Mouse (Mus musculus) hindbrain, embryonic 14.5 days (tissue): ENCODE measurements around the gene Tspan4. TPM values are rescaled to one million over a fixed set of nuclear protein-coding genes. Genes with fewer than 3 reads are reported as not detected.

Experiments used
- ATAC-seq: fragments of 200-750 bp; cut with Nextera tagmentation; 2 replicates; pipeline ENCODE4 v1.8.0; 2017; ENCODE audit warnings: moderate number of reproducible peaks, mild to moderate bottlenecking, moderate TSS enrichment, moderate library complexity; ENCODE audit not compliant: low FRiP score
- DNase-seq: peaks from one replicate; pipeline ENCODE4 v3.0.0-alpha.2; 2015; ENCODE audit warnings: low spot score
- H3K27ac ChIP-seq: fragments of 300-500 bp; sonication (generic); 2 replicates; pipeline ENCODE4 v1.5.1; 2014; ENCODE audit warnings: mild to moderate bottlenecking, moderate library complexity
- H3K27me3 ChIP-seq: fragments of 300-500 bp; sonication (generic); 2 replicates; pipeline ENCODE4 v1.6.1; 2014; ENCODE audit warnings: mild to moderate bottlenecking, low read length, mixed read lengths; ENCODE audit not compliant: control insufficient read depth, insufficient read depth
- H3K36me3 ChIP-seq: fragments of 300-500 bp; sonication (generic); replicated peaks from 2 replicates; pipeline ENCODE4 v1.6.1; 2014; ENCODE audit not compliant: control insufficient read depth, insufficient read depth
- H3K4me1 ChIP-seq: fragments of 300-500 bp; sonication (generic); replicated peaks from 2 replicates; pipeline ENCODE4 v1.6.1; 2014; ENCODE audit warnings: antibody characterized with exemption, low read length, mixed read lengths; ENCODE audit not compliant: control insufficient read depth, insufficient read depth
- H3K4me2 ChIP-seq: fragments of 300-500 bp; sonication (generic); replicated peaks from 2 replicates; pipeline ENCODE4 v1.6.1; 2014; ENCODE audit warnings: mild to moderate bottlenecking, moderate library complexity
- H3K4me3 ChIP-seq: fragments of 300-500 bp; sonication (generic); replicated peaks from 2 replicates; pipeline ENCODE4 v1.5.1; 2014; ENCODE audit warnings: mild to moderate bottlenecking, low read length
- H3K9ac ChIP-seq: fragments of 300-500 bp; sonication (generic); 2 replicates; pipeline ENCODE4 v1.6.1; 2014
- H3K9me3 ChIP-seq: fragments of 300-500 bp; sonication (generic); 2 replicates; pipeline ENCODE4 v1.6.1; 2016; ENCODE audit warnings: low read length; ENCODE audit not compliant: control insufficient read depth
- WGBS: fragments of 180-500 bp; shearing (Covaris S2); extraction: QIAGEN DNeasy Blood & Tissue Kit; methylation state at CpG from one replicate; pipeline ENCODE4 v1.1.7; 2014; 5-methylcytosine and 5-hydroxymethylcytosine counted together
- polyA plus RNA-seq: library from polyadenylated mRNA; unstranded; fragments of >200 nt; fragmentation: Nextera tagmentation; extraction: Ambion mirVana; gene quantifications from 2 replicates; pipeline ENCODE4 v1.2.1, GENCODE M21; 2014

The Tspan4 gene
- polyA plus RNA-seq, 1 experiment from 2014 or later: 61.0 TPM

DNA sequence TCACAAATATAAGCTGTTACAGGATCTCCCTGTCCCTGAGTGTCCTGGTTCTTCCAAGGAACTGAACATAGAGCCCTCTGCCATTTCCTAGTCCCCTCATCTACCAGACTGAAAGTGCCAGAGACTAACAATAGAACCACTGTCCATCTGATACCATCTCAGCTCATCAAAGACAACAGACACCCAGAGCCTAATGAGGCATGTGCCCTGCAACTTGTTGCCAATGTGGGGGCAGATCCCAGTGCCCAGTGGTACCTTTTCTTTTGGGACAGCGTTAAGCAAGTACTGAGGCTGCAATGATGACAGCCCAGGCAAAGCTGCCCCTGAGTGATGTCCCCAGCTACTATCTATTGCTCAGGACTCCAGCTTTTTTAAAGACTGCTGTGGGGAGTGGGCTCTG, 11.2 kb downstream of the Tspan4 start:
- H3K4me3 ChIP-seq: no peak overlapping the region
- no peak overlapping the region for H3K4me2 ChIP-seq
- no peak overlapping the region for H3K27ac ChIP-seq
- ATAC-seq (no peak), DNase-seq (no peak)
- no peaks in the 10 kb centered on the region for H3K9me3 ChIP-seq
- H3K4me1 ChIP-seq: peaks cover 26% of the 10 kb centered on the region
- no peaks in the 10 kb centered on the region; the same call in 1 of the 2 replicates for H3K36me3 ChIP-seq
- peaks cover 10% of the 10 kb centered on the region; the same call in 1 of the 2 replicates for H3K27me3 ChIP-seq
- H3K9ac ChIP-seq: no peak overlapping the region
- WGBS: 81% methylated on average over 1 of the region's 1 CpGs

DNA sequence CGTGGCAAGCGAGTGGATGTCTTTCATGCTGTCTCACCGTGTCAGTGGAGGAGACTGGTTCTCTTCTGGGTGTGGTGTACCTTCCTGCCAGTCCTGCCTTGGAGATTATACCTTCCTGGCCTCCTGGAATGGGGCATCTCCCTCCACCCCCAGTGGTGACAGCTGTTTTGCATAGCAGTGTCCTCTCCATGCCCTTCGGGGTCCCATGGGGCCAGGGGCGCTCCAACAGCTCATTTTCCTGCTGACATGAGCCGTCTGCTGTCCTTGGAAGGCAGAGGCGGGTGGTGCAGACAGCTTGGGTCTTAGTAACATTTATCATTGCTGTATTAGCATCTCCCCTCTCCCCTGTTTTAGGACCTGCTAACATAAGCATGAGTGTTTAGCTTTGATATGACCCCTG, 12.1 kb downstream of the Tspan4 start:
- WGBS: 59% methylated on average over 7 of the region's 7 CpGs
- H3K4me1 ChIP-seq: peaks cover 25% of the 10 kb centered on the region
- H3K36me3 ChIP-seq: peaks cover 4% of the 10 kb centered on the region
- DNase-seq (no peak), ATAC-seq (no peak)
- H3K27ac ChIP-seq: no peak overlapping the region
- no peak overlapping the region for H3K4me3 ChIP-seq
- H3K9me3 ChIP-seq: no peaks in the 10 kb centered on the region
- no peak overlapping the region for H3K4me2 ChIP-seq
- peaks cover 10% of the 10 kb centered on the region; the same call in 1 of the 2 replicates for H3K27me3 ChIP-seq
- no peak overlapping the region for H3K9ac ChIP-seq

- DNase-seq (no peak), ATAC-seq (no peak)
- H3K27me3 ChIP-seq: no peaks in the 10 kb centered on the region
- WGBS: 75% methylated on average over 2 of the region's 2 CpGs
- no peak overlapping the region for H3K4me3 ChIP-seq
- no peak overlapping the region for H3K9ac ChIP-seq
- peaks cover 10% of the 10 kb centered on the region; the same call in 1 of the 2 replicates for H3K4me1 ChIP-seq
- H3K36me3 ChIP-seq: peaks cover 41% of the 10 kb centered on the region
- H3K27ac ChIP-seq: no peak overlapping the region
- H3K4me2 ChIP-seq: no peak overlapping the region
- no peaks in the 10 kb centered on the region for H3K9me3 ChIP-seq
Measured at GRCm38 (mm10) chr7:141491151-141491550, 16.1 kb downstream of the Tspan4 start.

- Histone ChIP-seq H3K9ac (no peak overlapping the region), H3K27me3 (no peaks in the 10 kb centered on the region), H3K4me3 (no peak overlapping the region), H3K27ac (no peak overlapping the region), H3K4me2 (no peak overlapping the region), H3K36me3 (peaks cover 42% of the 10 kb centered on the region), H3K9me3 (no peaks in the 10 kb centered on the region), H3K4me1 (no peaks in the 10 kb centered on the region; the same call in 1 of the 2 replicates)
- WGBS: 87% methylated on average over 5 of the region's 5 CpGs
- DNase-seq (no peak), ATAC-seq (no peak)
Measured at GRCm38 (mm10) chr7:141492738-141493137, 17.7 kb downstream of the Tspan4 start.

DNA sequence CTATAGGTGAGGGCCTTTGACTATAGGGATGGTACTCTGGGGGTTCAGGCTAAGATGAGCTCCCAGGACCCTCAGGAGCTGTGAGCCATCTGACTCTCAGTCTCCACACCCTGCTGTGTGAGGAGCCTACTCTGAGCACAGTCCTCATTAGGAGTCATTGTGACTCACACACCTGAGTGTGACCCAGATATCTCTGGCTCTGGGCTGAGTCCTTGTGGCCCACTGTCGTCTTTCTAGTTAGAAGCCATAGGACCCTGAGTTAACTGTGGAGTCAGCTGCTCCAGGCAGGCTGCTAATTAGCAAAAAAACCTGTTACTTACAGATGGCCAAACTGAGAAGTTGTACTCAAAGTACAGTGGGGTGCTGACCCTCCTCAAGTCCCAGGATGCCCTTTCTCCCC, 18.7 kb downstream of the Tspan4 start:
- Histone ChIP-seq H3K4me2 (no peak overlapping the region), H3K4me3 (no peak overlapping the region), H3K9me3 (no peaks in the 10 kb centered on the region), H3K4me1 (no peaks in the 10 kb centered on the region), H3K9ac (no peak overlapping the region), H3K27ac (no peak overlapping the region), H3K27me3 (no peaks in the 10 kb centered on the region), H3K36me3 (peaks cover 49% of the 10 kb centered on the region)
- ATAC-seq (no peak), DNase-seq (no peak)
- WGBS: 91% methylated on average over 1 of the region's 1 CpGs

GRCm38 (mm10) chr7:141495379-141495778, 20.3 kb downstream of the Tspan4 start:
- DNase-seq (no peak), ATAC-seq (no peak)
- H3K9me3 ChIP-seq: no peaks in the 10 kb centered on the region
- H3K4me2 ChIP-seq: no peak overlapping the region
- H3K36me3 ChIP-seq: peaks cover 63% of the 10 kb centered on the region
- H3K4me3 ChIP-seq: no peak overlapping the region
- H3K9ac ChIP-seq: no peak overlapping the region
- no peaks in the 10 kb centered on the region for H3K4me1 ChIP-seq
- H3K27ac ChIP-seq: no peak overlapping the region
- no peaks in the 10 kb centered on the region for H3K27me3 ChIP-seq
- WGBS: 96% methylated on average over 2 of the region's 2 CpGs

DNA sequence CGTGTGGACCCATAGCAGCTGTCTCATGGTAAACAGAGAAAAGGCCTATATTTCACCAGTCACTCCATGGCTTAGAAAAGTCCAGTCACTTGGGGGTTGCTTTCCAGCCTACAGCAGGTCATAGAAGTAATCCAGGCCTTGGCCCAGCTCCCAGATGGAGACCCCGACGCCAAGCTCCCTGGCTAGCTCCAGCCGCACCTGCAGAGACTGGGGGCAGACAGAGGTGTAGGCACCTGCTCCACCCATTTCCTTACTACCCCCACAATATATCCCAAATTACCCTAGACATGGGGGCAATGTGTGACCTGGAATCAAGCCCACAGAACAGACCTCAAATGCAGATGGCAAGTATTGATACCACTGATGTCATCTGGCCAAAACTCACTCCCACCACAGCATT, 20.9 kb downstream of the Tspan4 start:
- Histone ChIP-seq H3K4me2 (no peak overlapping the region), H3K9ac (no peak overlapping the region), H3K4me1 (no peaks in the 10 kb centered on the region), H3K36me3 (peaks cover 66% of the 10 kb centered on the region), H3K27me3 (no peaks in the 10 kb centered on the region), H3K27ac (no peak overlapping the region), H3K9me3 (no peaks in the 10 kb centered on the region), H3K4me3 (no peak overlapping the region)
- 89% methylated on average over 4 of the region's 4 CpGs for WGBS
- no peak for DNase-seq
- no peak for ATAC-seq

DNA sequence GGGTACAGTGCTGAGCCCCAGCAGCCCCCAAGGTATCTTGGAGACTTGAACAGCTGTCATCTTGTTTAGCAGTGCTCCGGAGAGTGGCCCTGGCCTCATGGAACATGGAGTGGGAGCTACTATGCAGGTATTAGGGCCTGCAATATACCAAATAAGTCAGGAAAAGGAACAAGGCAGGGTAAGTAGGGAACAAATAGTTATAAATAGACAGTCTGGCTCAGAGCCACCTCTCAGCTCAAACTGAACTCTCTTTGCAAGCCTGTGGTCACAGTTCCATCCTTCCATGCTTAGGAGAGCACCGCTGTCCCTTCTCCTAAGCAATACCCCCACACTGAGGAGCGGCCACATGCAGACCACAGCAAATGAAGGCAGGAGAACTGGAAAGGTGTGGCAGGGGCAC, 22.6 kb downstream of the Tspan4 start:
- Histone ChIP-seq H3K4me3 (no peak overlapping the region), H3K27ac (no peak overlapping the region), H3K9ac (no peak overlapping the region), H3K27me3 (no peaks in the 10 kb centered on the region), H3K4me1 (no peaks in the 10 kb centered on the region), H3K4me2 (no peak overlapping the region), H3K36me3 (peaks cover 57% of the 10 kb centered on the region), H3K9me3 (no peaks in the 10 kb centered on the region)
- no peak for DNase-seq
- 94% methylated on average over 3 of the region's 3 CpGs for WGBS
- no peak for ATAC-seq

DNA sequence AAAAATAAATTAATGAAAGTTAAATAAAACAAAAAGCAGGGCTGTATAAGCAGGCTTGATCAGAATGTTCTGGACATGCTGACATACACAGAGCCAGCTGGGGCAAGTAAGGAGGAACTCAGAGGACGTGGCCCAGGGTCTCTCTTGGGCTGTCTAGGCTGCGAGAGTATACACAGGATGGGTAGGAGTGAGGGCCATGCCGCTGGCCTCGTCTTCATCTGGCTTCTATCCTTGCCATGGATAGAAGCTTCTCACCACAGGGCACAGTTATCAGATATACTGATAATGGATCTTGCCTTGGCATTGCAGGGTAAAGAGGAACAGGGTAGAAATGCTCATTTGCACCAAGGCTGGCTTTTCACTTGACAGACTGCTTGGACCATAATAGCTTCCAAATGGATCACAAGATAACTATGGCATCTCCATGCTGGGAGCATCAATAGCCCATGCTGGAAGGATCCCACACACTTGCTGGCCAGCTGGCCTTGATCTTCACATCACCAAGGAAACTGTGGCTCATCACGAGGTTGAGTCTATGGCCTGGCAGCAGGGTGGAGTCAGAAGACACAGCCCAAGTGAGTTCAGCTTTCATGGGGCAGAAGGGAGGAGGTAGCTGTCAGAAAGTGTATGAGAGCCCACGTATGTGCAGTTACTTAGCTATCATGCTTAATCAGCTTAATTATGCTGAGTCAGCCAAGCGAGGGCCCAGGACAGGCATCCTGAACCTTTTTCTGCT, 26.9 kb downstream of the Tspan4 start:
- Histone ChIP-seq H3K36me3 (peaks cover 24% of the 10 kb centered on the region), H3K27ac (no peak overlapping the region), H3K4me2 (no peak overlapping the region), H3K4me3 (no peak overlapping the region), H3K9me3 (no peaks in the 10 kb centered on the region), H3K4me1 (no peaks in the 10 kb centered on the region), H3K9ac (no peak overlapping the region), H3K27me3 (no peaks in the 10 kb centered on the region)
- DNase-seq: no peak
- 87% methylated on average over 7 of the region's 7 CpGs for WGBS
- ATAC-seq: no peak

GRCm38 (mm10) chr7:141502556-141502905, 27.5 kb downstream of the Tspan4 start:
- Histone ChIP-seq H3K36me3 (peaks cover 24% of the 10 kb centered on the region), H3K4me1 (no peaks in the 10 kb centered on the region), H3K27ac (no peak overlapping the region), H3K4me2 (no peak overlapping the region), H3K9ac (no peak overlapping the region), H3K4me3 (no peak overlapping the region), H3K9me3 (no peaks in the 10 kb centered on the region), H3K27me3 (no peaks in the 10 kb centered on the region)
- 87% methylated on average over 5 of the region's 5 CpGs for WGBS
- ATAC-seq: no peak
- DNase-seq: no peak
